Mouse (Mus musculus) gastrocnemius, adult 2 months (tissue): Measurements from ENCODE around the gene Lenep. TPM values are rescaled to one million over a fixed set of nuclear protein-coding genes. Genes with fewer than 3 reads are reported as not detected.

Source experiments
- DNase-seq: peaks from one replicate; pipeline ENCODE4 v3.0.0; 2022
- H3K27ac ChIP-seq: fragments of 200-600 bp; 2 replicates; pipeline ENCODE4 v1.8.1; 2022; ENCODE audit warnings: mild to moderate bottlenecking
- H3K4me3 ChIP-seq: fragments of 200-600 bp; 2 replicates; pipeline ENCODE4 v1.8.1; 2022; ENCODE audit warnings: mild to moderate bottlenecking, moderate library complexity
- CTCF ChIP-seq: fragments of 200-600 bp; IDR thresholded peaks from 2 replicates; pipeline ENCODE4 v1.8.1; 2022; ENCODE audit warnings: antibody characterized with exemption, mild to moderate bottlenecking, moderate library complexity
- intact Hi-C: fragments of 180-260 bp; cut with DNase I; formaldehyde crosslinking; loops from one replicate; pipeline ENCODE4 v1.15.1; 2025
- total RNA-seq, 2 experiments: library from RNA; stranded (reverse); gene quantifications; 2 replicates each; pipeline ENCODE4 v1.2.3; 2021

The Lenep gene
- total RNA-seq, 2 experiments from 2014 or later: 0.41 to 2.1 TPM

- no peak for DNase-seq
- intact Hi-C loops: no loop called here
- no peak for TF ChIP-seq CTCF
- Histone ChIP-seq H3K4me3 (peak overlapping the region; percentile 85), H3K27ac (no peak overlapping the region)
These were observed 14.5 kb upstream of the Lenep start for GRCm38 (mm10) chr3:89417131-89417530.

DNA sequence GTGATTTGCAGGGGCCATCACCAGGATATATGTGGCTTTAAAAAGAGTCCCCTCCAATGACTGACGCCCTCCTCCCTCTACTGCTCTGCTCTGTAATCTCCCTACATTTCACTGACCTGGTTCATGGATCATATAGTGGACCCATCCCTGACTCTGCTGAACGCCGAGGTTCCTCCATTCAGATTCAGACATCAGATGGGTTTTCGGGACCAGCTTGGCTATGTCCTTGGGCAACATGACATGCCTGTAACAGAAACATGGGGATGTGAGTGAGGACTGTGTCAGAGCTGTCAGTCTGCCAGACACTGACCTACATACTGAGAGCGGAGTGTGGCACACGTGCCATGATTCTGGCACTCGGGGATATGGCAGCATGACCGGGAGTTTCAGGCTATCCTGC, 13.6 kb upstream of the Lenep start:
- no peak for DNase-seq
- no peak for TF ChIP-seq CTCF
- intact Hi-C loops: no loop called here
- H3K4me3 ChIP-seq: no peak overlapping the region
- no peak overlapping the region for H3K27ac ChIP-seq

- peak within 1 kb of the TSS; percentile 91 for H3K4me3 ChIP-seq
- TF ChIP-seq CTCF: no peak
- H3K27ac ChIP-seq: peak within 1 kb of the TSS; percentile 91
- intact Hi-C loops: loop anchor here (2.0 kb wide), 1 partner anchor 15 kb away; no protein-coding TSS in a partner anchor
- DNase-seq: peak; percentile 95
These were observed 9.1 kb upstream of the Lenep start, which contains the start of gene Flad1 for GRCm38 (mm10) chr3:89411490-89412393. Gene Flad1 (minus strand): TSS chr3:89411870.

DNA sequence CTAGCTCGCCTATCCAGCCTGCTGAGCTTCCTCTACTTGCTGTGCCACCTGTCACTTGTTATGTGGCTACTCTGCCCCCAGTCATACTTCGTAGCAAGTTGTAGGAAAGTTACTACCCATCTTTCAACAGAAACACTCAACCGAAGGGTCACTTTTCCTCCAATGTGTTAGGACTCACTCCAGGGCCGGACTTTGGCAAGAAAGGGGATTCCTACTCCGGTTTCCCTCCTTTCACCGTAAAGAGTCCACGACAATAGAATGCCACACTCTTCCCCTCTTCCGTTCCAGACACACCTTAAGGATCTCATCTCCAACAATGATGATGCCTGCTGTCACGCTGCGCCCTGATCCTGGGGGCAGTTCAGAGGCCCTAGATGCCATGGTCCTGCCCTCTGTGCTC, 8.3 kb upstream of the Lenep start:
- no peak for DNase-seq
- no peak for TF ChIP-seq CTCF
- intact Hi-C loops: loop anchor here (2.0 kb wide), 1 partner anchor 14 kb away; no protein-coding TSS in a partner anchor
- Histone ChIP-seq H3K4me3 (peak overlapping the region; percentile 91), H3K27ac (peak overlapping the region; percentile 91)

- Histone ChIP-seq H3K4me3 (no peak overlapping the region), H3K27ac (no peak overlapping the region)
- intact Hi-C loops: loop anchor here (2.0 kb wide), 1 partner anchor 13 kb away; no protein-coding TSS in a partner anchor
- TF ChIP-seq CTCF: no peak
- DNase-seq: no peak
These were observed 7.1 kb upstream of the Lenep start for GRCm38 (mm10) chr3:89409701-89410100.

- TF ChIP-seq CTCF: no peak
- peak; percentile 20 for DNase-seq
- intact Hi-C loops: no loop called here
- no peak overlapping the region for H3K27ac ChIP-seq
- H3K4me3 ChIP-seq: no peak overlapping the region
These were observed 5.9 kb upstream of the Lenep start for GRCm38 (mm10) chr3:89408448-89408847.

- TF ChIP-seq CTCF: no peak
- H3K27ac ChIP-seq: peak overlapping the region; percentile 78
- DNase-seq: peak; percentile 77
- no peak overlapping the region for H3K4me3 ChIP-seq
- intact Hi-C loops: no loop called here
These were observed 4.3 kb upstream of the Lenep start for GRCm38 (mm10) chr3:89406887-89407286.

- intact Hi-C loops: no loop called here
- H3K4me3 ChIP-seq: no peak overlapping the region
- no peak for TF ChIP-seq CTCF
- no peak for DNase-seq
- no peak overlapping the region for H3K27ac ChIP-seq
These were observed 1.3 kb downstream of the Lenep start for GRCm38 (mm10) chr3:89401329-89401728.

DNA sequence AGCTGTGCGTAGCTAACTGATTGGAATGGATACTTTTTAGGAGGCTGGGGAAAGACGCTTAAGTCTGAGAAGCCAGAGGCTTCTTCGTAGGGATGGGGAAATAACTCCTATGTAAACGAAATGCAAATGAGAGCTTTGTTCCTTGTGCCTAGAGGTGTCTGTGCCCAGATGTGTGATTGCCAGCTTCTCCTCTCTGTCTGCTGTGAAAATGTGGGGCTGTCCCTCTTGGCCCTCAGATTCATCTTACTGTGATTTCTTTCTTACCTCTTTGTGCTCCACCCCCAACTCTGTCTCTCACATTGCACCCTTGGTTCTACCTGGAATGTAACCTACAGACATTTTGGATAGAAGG, 6.0 kb downstream of the Lenep start:
- H3K27ac ChIP-seq: peak overlapping the region; percentile 95
- no peak for TF ChIP-seq CTCF
- peak overlapping the region; percentile 82 for H3K4me3 ChIP-seq
- no peak for DNase-seq
- intact Hi-C loops: loop anchor here (2.0 to 5.0 kb wide), 2 partner anchors 14 to 91 kb away; partner anchors contain the start of gene Flad1

GRCm38 (mm10) chr3:89395806-89396653, 6.6 kb downstream of the Lenep start:
- H3K27ac ChIP-seq: peak overlapping the region; percentile 95
- peak; percentile 79 for DNase-seq
- peak; percentile 91 for TF ChIP-seq CTCF
- intact Hi-C loops: loop anchor here (2.0 to 5.0 kb wide), 3 partner anchors 15 to 91 kb away; partner anchors contain the start of genes Flad1 and Pygo2
- peak overlapping the region; percentile 82 for H3K4me3 ChIP-seq

- Histone ChIP-seq H3K27ac (peak overlapping the region; percentile 95), H3K4me3 (peak overlapping the region; percentile 82)
- no peak for TF ChIP-seq CTCF
- intact Hi-C loops: loop anchor here (2.0 to 5.0 kb wide), 2 partner anchors 35 to 92 kb away; partner anchors contain the start of gene Pygo2
- DNase-seq: peak; percentile 53
These were observed 7.2 kb downstream of the Lenep start for GRCm38 (mm10) chr3:89395419-89395805.

- TF ChIP-seq CTCF: no peak
- intact Hi-C loops: loop anchor here (2.0 to 5.0 kb wide), 2 partner anchors 36 to 92 kb away; partner anchors contain the start of gene Pygo2
- H3K27ac ChIP-seq: peak overlapping the region; percentile 95
- DNase-seq: peak; percentile 91
- peak overlapping the region; percentile 82 for H3K4me3 ChIP-seq
These were observed 7.7 kb downstream of the Lenep start for GRCm38 (mm10) chr3:89394894-89395256.
